ENCODE assay signal across 8 mouse cellular contexts in genomic region chr10:61147157-61148040, GRCm38 (mm10). TPM values are rescaled to one million over a fixed set of nuclear protein-coding genes. Genes with fewer than 3 reads are reported as not detected.
DNase-seq lines count a peak whose midpoint lies in the region; ATAC-seq lines count a peak whose summit lies in the region.

Sgpl1 (minus strand) TSS chr10:61147703.

- H3K4me3 ChIP-seq in brown adipose tissue, adult 24 weeks (ENCODE audit: insufficient read depth, low read depth, low read length) = peak within 1 kb of the TSS; percentile 95
- peak within 1 kb of the TSS; percentile 69 to 87 for H3K4me3 ChIP-seq in heart, embryonic 14.5 days (ENCODE audit: control insufficient read depth in 1 of 2, insufficient read depth in 1 of 2, low read depth in 1 of 2, low read length in 2 of 2)
- H3K4me3 ChIP-seq in liver, embryonic 13.5 days (replicated peaks) = peak within 1 kb of the TSS; percentile 94
- H3K4me3 ChIP-seq in stomach, embryonic 16.5 days (replicated peaks; ENCODE audit: low read length) = peak within 1 kb of the TSS; percentile 80

- peaks cover 7% of the 10 kb centered on the region; the same call in 1 of the 2 replicates for H3K36me3 ChIP-seq in heart, embryonic 14.5 days (ENCODE audit: control insufficient read depth, insufficient read depth, low read length)
- no peaks in the 10 kb centered on the region for H3K36me3 ChIP-seq in liver, embryonic 13.5 days
- H3K36me3 ChIP-seq in stomach, embryonic 16.5 days (ENCODE audit: control insufficient read depth, insufficient read depth, low read length) = no peaks in the 10 kb centered on the region

- H3K27me3 ChIP-seq in heart, embryonic 14.5 days (ENCODE audit: control insufficient read depth, insufficient read depth, low read length) = no peaks in the 10 kb centered on the region
- H3K27me3 ChIP-seq in liver, embryonic 13.5 days = no peaks in the 10 kb centered on the region
- no peaks in the 10 kb centered on the region for H3K27me3 ChIP-seq in stomach, embryonic 16.5 days (ENCODE audit: control insufficient read depth, insufficient read depth, low read length)

- peak; percentile 84 for ATAC-seq in heart, embryonic 14.5 days (ENCODE audit: insufficient number of reproducible peaks, insufficient read depth, low FRiP score, low read depth)
- peak; percentile 84 for ATAC-seq in liver, embryonic 13.5 days (ENCODE audit: low read depth)
- ATAC-seq in stomach, embryonic 16.5 days (ENCODE audit: insufficient read depth, low FRiP score) = peak; percentile 91

- no peaks in the 10 kb centered on the region for H3K4me1 ChIP-seq in brown adipose tissue, adult 24 weeks (ENCODE audit: control insufficient read depth, insufficient read depth, insufficient read length, low read length)
- H3K4me1 ChIP-seq in heart, embryonic 14.5 days (ENCODE audit: control insufficient read depth in 2 of 2, insufficient read depth in 2 of 2, low read length in 2 of 2) = peaks cover 0 to 5% of the 10 kb centered on the region in 2 experiments; a peak in 2 of 4 replicates
- H3K4me1 ChIP-seq in liver, embryonic 13.5 days (replicated peaks) = peaks cover 63% of the 10 kb centered on the region
- H3K4me1 ChIP-seq in stomach, embryonic 16.5 days (ENCODE audit: control insufficient read depth, insufficient read depth, low read length) = peaks cover 6% of the 10 kb centered on the region

- peak; percentile 95 for DNase-seq in CD4-positive helper T cell, adult 2 months (ENCODE audit: low read depth, low spot score)
- peak; percentile 81 for DNase-seq in fibroblast of lung, adult 2 months (ENCODE audit: low read depth)
- DNase-seq in kidney, postnatal 14 days = peak; percentile 96
- DNase-seq in liver, embryonic 13.5 days = peak; percentile 76
- DNase-seq in neural tube, embryonic 10.5 days (ENCODE audit: extremely low spot score, low spot score) = peak; percentile 95

- peak within 1 kb of the TSS; percentile 98 for H3K4me2 ChIP-seq in heart, embryonic 14.5 days (ENCODE audit: low read length)
- H3K4me2 ChIP-seq in liver, embryonic 13.5 days = peak within 1 kb of the TSS; percentile 100
- peak within 1 kb of the TSS; percentile 96 for H3K4me2 ChIP-seq in stomach, embryonic 16.5 days (ENCODE audit: low read depth, low read length)

- WGBS in heart, embryonic 14.5 days = under 1% methylated on average over 78 of the region's 82 CpGs
- whole genome bisulfite sequencing in liver, embryonic 13.5 days (ENCODE audit: insufficient replicate concordance) = 1% methylated on average over 81 of the region's 82 CpGs
- under 1% methylated on average over 82 of the region's 82 CpGs for WGBS in stomach, embryonic 16.5 days

- no peaks in the 10 kb centered on the region for H3K9me3 ChIP-seq in heart, embryonic 14.5 days (ENCODE audit: control insufficient read depth, low read length)
- H3K9me3 ChIP-seq in liver, embryonic 13.5 days (replicated peaks) = no peaks in the 10 kb centered on the region
- H3K9me3 ChIP-seq in stomach, embryonic 16.5 days (replicated peaks; ENCODE audit: control insufficient read depth, low read length) = no peaks in the 10 kb centered on the region

- H3K27ac ChIP-seq in brown adipose tissue, adult 24 weeks (replicated peaks; ENCODE audit: low read depth, low read length) = peak within 1 kb of the TSS; percentile 87
- peak within 1 kb of the TSS; percentile 83 to 92 for H3K27ac ChIP-seq in heart, embryonic 14.5 days (replicated peaks in 1 of 2; ENCODE audit: control insufficient read depth in 1 of 2, insufficient read depth in 1 of 2, low read depth in 2 of 2, low read length in 2 of 2)
- H3K27ac ChIP-seq in liver, embryonic 13.5 days = peak within 1 kb of the TSS; percentile 85
- H3K27ac ChIP-seq in stomach, embryonic 16.5 days (ENCODE audit: low read length) = peak within 1 kb of the TSS; percentile 96

- H3K9ac ChIP-seq in heart, embryonic 14.5 days (ENCODE audit: low read length) = peak within 1 kb of the TSS; percentile 93
- H3K9ac ChIP-seq in liver, embryonic 13.5 days = peak within 1 kb of the TSS; percentile 85
- peak within 1 kb of the TSS; percentile 93 for H3K9ac ChIP-seq in stomach, embryonic 16.5 days (ENCODE audit: low read length)

RNA-seq across cellular contexts. Expression of gene Sgpl1, which starts in this region (rescaled TPM):
- 43.9 and 46.2 TPM in 2 replicates for polyA plus RNA-seq in brown adipose tissue, adult 24 weeks (2012; ENCODE audit: insufficient read depth, insufficient read length, missing spikeins)
- polyA plus RNA-seq in heart, embryonic 14.5 days (2014; fragmentation: Nextera tagmentation; extraction: Ambion mirVana) = 33.0 and 34.5 TPM in 2 replicates
- polyA plus RNA-seq in liver, embryonic 13.5 days (2015; fragmentation: Nextera tagmentation; extraction: Ambion mirVana) = 12.5 and 15.6 TPM in 2 replicates
- polyA plus RNA-seq in stomach, embryonic 16.5 days (2015; fragmentation: Nextera tagmentation; extraction: Ambion mirVana) = 52.8 and 52.9 TPM in 2 replicates

Comparison
In these comparisons a context has a peak if more than half of its experiments do, and no peak if none do; other contexts are left out.
1. Peak in every context shown above with its lines: DNase-seq, ATAC-seq, H3K4me3 ChIP-seq and H3K27ac ChIP-seq.